Mouse (Mus musculus) myocyte (in vitro differentiated cells): Measurements from ENCODE around the gene Dcun1d2.
"Not testable (repeated sequence)": the region's sequence is repeated elsewhere in the genome, so short reads cannot be mapped to it uniquely, and the experiment has no call there.

Experiments used
- CEBPB ChIP-seq: IDR thresholded peaks from 2 replicates; pipeline ENCODE4 v1.6.1; 2011; ENCODE audit warnings: mild to moderate bottlenecking, moderate library complexity; ENCODE audit not compliant: poor library complexity, insufficient read depth, severe bottlenecking
- E2F4 ChIP-seq: IDR thresholded peaks from one replicate; pipeline ENCODE4 v1.6.1; 2011; ENCODE audit warnings: mild to moderate bottlenecking, control low read depth, moderate library complexity; ENCODE audit not compliant: insufficient read depth
- MAX ChIP-seq: IDR thresholded peaks from one replicate; pipeline ENCODE4 v1.6.1; 2011; ENCODE audit warnings: low read depth, mild to moderate bottlenecking, control low read depth
- MYOD1 ChIP-seq, 3 experiments: IDR thresholded peaks; one replicate each; pipeline ENCODE4 v1.6.1; 2011; ENCODE audit warnings: control low read depth in 2 of 3, low read depth in 2 of 3, mild to moderate bottlenecking in 2 of 3, moderate library complexity in 1 of 3; ENCODE audit not compliant: insufficient read length in 2 of 3, control insufficient read depth in 1 of 3
- MYOG ChIP-seq, 3 experiments: IDR thresholded peaks; one replicate each; pipeline ENCODE4 v1.6.1; 2011; ENCODE audit warnings: control low read depth in 2 of 3, low read depth in 2 of 3, mild to moderate bottlenecking in 2 of 3; ENCODE audit not compliant: insufficient read length in 2 of 3, control insufficient read depth in 1 of 3, insufficient read depth in 1 of 3
- POLR2A ChIP-seq: IDR thresholded peaks from one replicate; pipeline ENCODE4 v1.6.1; 2011; ENCODE audit warnings: low read depth, mild to moderate bottlenecking, control low read depth, moderate library complexity; ENCODE audit not compliant: insufficient read length
- POLR2AphosphoS2 ChIP-seq: IDR thresholded peaks from one replicate; pipeline ENCODE4 v1.6.1; 2011; ENCODE audit warnings: low read depth, control low read depth; ENCODE audit not compliant: insufficient read length
- SRF ChIP-seq: IDR thresholded peaks from one replicate; pipeline ENCODE4 v1.6.1; 2011; ENCODE audit warnings: low read depth; ENCODE audit not compliant: control insufficient read depth, insufficient read length
- TCF12 ChIP-seq: IDR thresholded peaks from one replicate; pipeline ENCODE4 v1.6.1; 2011; ENCODE audit warnings: mild to moderate bottlenecking, control low read depth; ENCODE audit not compliant: poor library complexity, insufficient read depth, severe bottlenecking
- USF1 ChIP-seq: IDR thresholded peaks from one replicate; pipeline ENCODE4 v1.6.1; 2011; ENCODE audit warnings: low read depth, mild to moderate bottlenecking, control low read depth, moderate library complexity

GRCm38 (mm10) chr8:13337245-13337644 is 49.3 kb upstream of the Dcun1d2 start:
- not testable (repeated sequence) for TF ChIP-seq USF1; MAX; MYOG (IDR thresholded peaks at IDR 0.05; ENCODE audit: control insufficient read depth in 1 of 3, insufficient read depth in 1 of 3, insufficient read length in 2 of 3, low read depth in 2 of 3); POLR2A; E2F4; POLR2AphosphoS2; TCF12; SRF
- peak in 1 of 3 experiments; percentile 20 for TF ChIP-seq MYOD1 (IDR thresholded peaks at IDR 0.05; ENCODE audit: control insufficient read depth in 1 of 3, insufficient read length in 2 of 3, low read depth in 2 of 3)
- TF ChIP-seq CEBPB, result 0 out of 2 replicates have a peak, but pooled peaks have one; percentile 19
